Mouse (Mus musculus) stomach, postnatal 0 days (tissue): ENCODE results near the gene Fxyd1. TPM values are rescaled to one million over a fixed set of nuclear protein-coding genes. Genes with fewer than 3 reads are reported as not detected.

ENCODE experiments used
- ATAC-seq: fragments of 200-750 bp; cut with Nextera tagmentation; 2 replicates; pipeline ENCODE4 v1.8.0; 2017; ENCODE audit not compliant: low FRiP score, low TSS enrichment
- DNase-seq: peaks from one replicate; pipeline ENCODE4 v3.0.0-alpha.2; 2016; ENCODE audit warnings: low spot score
- H3K27ac ChIP-seq: fragments of 300-500 bp; sonication (generic); replicated peaks from 2 replicates; pipeline ENCODE4 v1.5.1; 2014; ENCODE audit warnings: mild to moderate bottlenecking, control low read depth
- H3K27me3 ChIP-seq: fragments of 300-500 bp; sonication (generic); 2 replicates; pipeline ENCODE4 v1.6.1; 2014; ENCODE audit warnings: low read length; ENCODE audit not compliant: control insufficient read depth, insufficient read depth
- H3K36me3 ChIP-seq: fragments of 300-500 bp; sonication (generic); 2 replicates; pipeline ENCODE4 v1.6.1; 2014; ENCODE audit warnings: low read length, mixed read lengths; ENCODE audit not compliant: control insufficient read depth, insufficient read depth
- H3K4me1 ChIP-seq: fragments of 300-500 bp; sonication (generic); replicated peaks from 2 replicates; pipeline ENCODE4 v1.6.1; 2014; ENCODE audit warnings: antibody characterized with exemption; ENCODE audit not compliant: control insufficient read depth, insufficient read depth
- H3K4me2 ChIP-seq: fragments of 300-500 bp; sonication (generic); replicated peaks from 2 replicates; pipeline ENCODE4 v1.6.1; 2014; ENCODE audit warnings: low read depth, mild to moderate bottlenecking, control low read depth, moderate library complexity
- H3K4me3 ChIP-seq: fragments of 300-500 bp; sonication (generic); 2 replicates; pipeline ENCODE4 v1.5.1; 2014; ENCODE audit warnings: low read depth, low read length, control low read depth
- H3K9ac ChIP-seq: fragments of 300-500 bp; sonication (generic); 2 replicates; pipeline ENCODE4 v1.6.1; 2014; ENCODE audit warnings: mild to moderate bottlenecking, low read length, control low read depth, mixed read lengths
- H3K9me3 ChIP-seq: fragments of 300-500 bp; sonication (generic); 2 replicates; pipeline ENCODE4 v1.6.1; 2016; ENCODE audit warnings: low read length; ENCODE audit not compliant: control insufficient read depth
- CTCF ChIP-seq: IDR thresholded peaks from 2 replicates; pipeline ENCODE4 v1.5.1; 2016; ENCODE audit warnings: antibody characterized with exemption, low read depth, mild to moderate bottlenecking, moderate library complexity
- EP300 ChIP-seq: optimal IDR thresholded peaks from 2 replicates; pipeline ENCODE3; 2016; ENCODE audit warnings: antibody characterized with exemption
- WGBS: fragments of 180-500 bp; shearing (Covaris S2); extraction: QIAGEN DNeasy Blood & Tissue Kit; methylation state at CpG from one replicate; pipeline ENCODE4 v1.1.7; 2014; 5-methylcytosine and 5-hydroxymethylcytosine counted together
- polyA plus RNA-seq: library from polyadenylated mRNA; unstranded; fragments of >200 nt; fragmentation: Nextera tagmentation; extraction: Ambion mirVana; gene quantifications from 2 replicates; pipeline ENCODE4 v1.2.1, GENCODE M21; 2015

Gene Fxyd1
- polyA plus RNA-seq, 1 experiment from 2014 or later, result 177 TPM

- Histone ChIP-seq H3K27me3 (no peaks in the 10 kb centered on the region), H3K4me3 (no peak overlapping the region), H3K4me1 (no peaks in the 10 kb centered on the region; the same call in 1 of the 2 replicates), H3K27ac (no peak overlapping the region), H3K4me2 (no peak overlapping the region), H3K9ac (no peak overlapping the region), H3K9me3 (no peaks in the 10 kb centered on the region), H3K36me3 (no peaks in the 10 kb centered on the region)
- 79% methylated on average over 12 of the region's 12 CpGs for WGBS
- ATAC-seq (no peak), DNase-seq (no peak)
- TF ChIP-seq CTCF (no peak), EP300 (no peak)
Observed at GRCm38 (mm10) chr7:31063074-31063560, 6.1 kb upstream of the Fxyd1 start.

- TF ChIP-seq CTCF (no peak), EP300 (no peak)
- no peak for ATAC-seq
- Histone ChIP-seq H3K27me3 (no peaks in the 10 kb centered on the region), H3K9ac (no peak overlapping the region), H3K4me3 (no peak overlapping the region), H3K27ac (no peak overlapping the region), H3K36me3 (no peaks in the 10 kb centered on the region), H3K9me3 (no peaks in the 10 kb centered on the region), H3K4me2 (no peak overlapping the region), H3K4me1 (no peaks in the 10 kb centered on the region)
- WGBS, result 87% methylated on average over 7 of the region's 7 CpGs
- no peak for DNase-seq
Observed at GRCm38 (mm10) chr7:31060621-31061010, 3.6 kb upstream of the Fxyd1 start.

- ATAC-seq (no peak), DNase-seq (no peak)
- H3K4me3 ChIP-seq, result no peak overlapping the region
- no peaks in the 10 kb centered on the region for H3K27me3 ChIP-seq
- no peak for TF ChIP-seq EP300
- no peak for TF ChIP-seq CTCF
- WGBS, result 74% methylated on average over 11 of the region's 11 CpGs
- H3K9ac ChIP-seq, result no peak overlapping the region
- no peak overlapping the region for H3K4me2 ChIP-seq
- no peaks in the 10 kb centered on the region for H3K4me1 ChIP-seq
- H3K27ac ChIP-seq, result 0 out of 2 replicates have a peak overlapping the region, but pooled peaks have one; percentile 4
- H3K9me3 ChIP-seq, result no peaks in the 10 kb centered on the region
- no peaks in the 10 kb centered on the region for H3K36me3 ChIP-seq
Observed at GRCm38 (mm10) chr7:31059919-31060620, 3.1 kb upstream of the Fxyd1 start.

- 2% methylated on average over 2 of the region's 2 CpGs for WGBS
- Histone ChIP-seq H3K4me1 (no peaks in the 10 kb centered on the region), H3K9me3 (no peaks in the 10 kb centered on the region), H3K27ac (0 out of 2 replicates have a peak within 1 kb of the TSS, but pooled peaks have one; percentile 4), H3K4me3 (no peak within 1 kb of the TSS), H3K36me3 (no peaks in the 10 kb centered on the region), H3K9ac (no peak within 1 kb of the TSS), H3K4me2 (no peak within 1 kb of the TSS), H3K27me3 (no peaks in the 10 kb centered on the region)
- DNase-seq (peak; percentile 89), ATAC-seq (peak; percentile 77)
- TF ChIP-seq CTCF, result peak; percentile 98
- TF ChIP-seq EP300, result no peak
Observed at GRCm38 (mm10) chr7:31059108-31059507, 2.1 kb upstream of the Fxyd1 start, which contains the start of gene Lgi4. Gene Lgi4 (plus strand): TSS chr7:31059342.

- WGBS, result 85% methylated on average over 6 of the region's 6 CpGs
Observed at GRCm38 (mm10) chr7:31058211-31058610, 1.2 kb upstream of the Fxyd1 start.

GRCm38 (mm10) chr7:31057730-31058129 lies 731 bp upstream of the Fxyd1 start:
- DNase-seq (no peak), ATAC-seq (no peak)
- TF ChIP-seq CTCF, result no peak
- no peak for TF ChIP-seq EP300
- Histone ChIP-seq H3K27me3 (no peaks in the 10 kb centered on the region), H3K27ac (no peak overlapping the region), H3K4me3 (no peak overlapping the region), H3K36me3 (no peaks in the 10 kb centered on the region), H3K4me1 (no peaks in the 10 kb centered on the region; the same call in 1 of the 2 replicates), H3K9ac (no peak overlapping the region), H3K9me3 (no peaks in the 10 kb centered on the region), H3K4me2 (no peak overlapping the region)
- WGBS, result 67% methylated on average over 5 of the region's 5 CpGs

More at GRCm38 (mm10) chr7:31058211-31058610, 1.2 kb upstream of the Fxyd1 start:
- no peaks in the 10 kb centered on the region for H3K9me3 ChIP-seq
- H3K4me1 ChIP-seq, result no peaks in the 10 kb centered on the region
- TF ChIP-seq CTCF, result no peak
- TF ChIP-seq EP300, result no peak
- H3K36me3 ChIP-seq, result no peaks in the 10 kb centered on the region
- no peak overlapping the region for H3K4me3 ChIP-seq
- no peaks in the 10 kb centered on the region for H3K27me3 ChIP-seq
- no peak overlapping the region for H3K9ac ChIP-seq
- ATAC-seq, result no peak
- no peak overlapping the region for H3K4me2 ChIP-seq
- DNase-seq, result no peak
- H3K27ac ChIP-seq, result no peak overlapping the region
